Mouse (Mus musculus): ENCODE measurements at regions not wholly inside any gene's neighbourhood (a gene's known extent, or its start where the extent isn't known, plus 50 kb on each side); places are given as distances from the start of the nearest gene placed in this dataset.

- DNase-seq: no peak
These were observed 162.9 kb upstream of the Prok2 start for GRCm38 (mm10) chr6:99889055-99889454.

GRCm38 (mm10) chr6:99887904-99888303 is 161.7 kb upstream of the Prok2 start:
- DNase-seq: no peak

GRCm38 (mm10) chr6:99884755-99885154 is 158.6 kb upstream of the Prok2 start:
- DNase-seq: no peak

- no peak for DNase-seq
These were observed 157.9 kb upstream of the Prok2 start for GRCm38 (mm10) chr6:99884054-99884453.

- DNase-seq: no peak
These were observed 155.4 kb upstream of the Prok2 start for GRCm38 (mm10) chr6:99881606-99882005.

- DNase-seq: no peak
These were observed 148.7 kb upstream of the Prok2 start for GRCm38 (mm10) chr6:99874852-99875251.

- no peak for DNase-seq
These were observed 147.8 kb upstream of the Prok2 start for GRCm38 (mm10) chr6:99874029-99874428.

- DNase-seq: no peak
These were observed 139.9 kb upstream of the Prok2 start for GRCm38 (mm10) chr6:99866061-99866460.

GRCm38 (mm10) chr6:99864949-99865348 is 138.8 kb upstream of the Prok2 start:
- DNase-seq: no peak

- no peak for DNase-seq
These were observed 137.2 kb upstream of the Prok2 start for GRCm38 (mm10) chr6:99863418-99863817.

GRCm38 (mm10) chr6:99857411-99857810 is 131.2 kb upstream of the Prok2 start:
- DNase-seq: no peak

- no peak for DNase-seq
These were observed 127.5 kb upstream of the Prok2 start for GRCm38 (mm10) chr6:99853716-99854115.

GRCm38 (mm10) chr6:99850706-99851105 is 124.5 kb upstream of the Prok2 start:
- DNase-seq: no peak

GRCm38 (mm10) chr6:99845508-99845846 is 119.3 kb upstream of the Prok2 start:
- DNase-seq: no peak

GRCm38 (mm10) chr6:99844775-99845507 is 118.7 kb upstream of the Prok2 start:
- no peak for DNase-seq

- no peak for DNase-seq
These were observed 117.3 kb upstream of the Prok2 start for GRCm38 (mm10) chr6:99843507-99843906.

GRCm38 (mm10) chr6:99842723-99843122 is 116.5 kb upstream of the Prok2 start:
- no peak for DNase-seq

- DNase-seq: no peak
These were observed 114.6 kb upstream of the Prok2 start for GRCm38 (mm10) chr6:99840823-99841222.

- peak; percentile 26 for DNase-seq
These were observed 107.1 kb upstream of the Prok2 start for GRCm38 (mm10) chr6:99833323-99833722.

- no peak for DNase-seq
These were observed 101.4 kb upstream of the Prok2 start for GRCm38 (mm10) chr6:99827625-99828024.

- no peak for DNase-seq
These were observed 98.6 kb upstream of the Prok2 start for GRCm38 (mm10) chr6:99824808-99825207.

GRCm38 (mm10) chr6:99822471-99822870 is 96.3 kb upstream of the Prok2 start:
- DNase-seq: no peak

- DNase-seq: no peak
These were observed 93.2 kb upstream of the Prok2 start for GRCm38 (mm10) chr6:99819255-99819929.

- DNase-seq: no peak
These were observed 92.3 kb upstream of the Prok2 start for GRCm38 (mm10) chr6:99818486-99818885.

GRCm38 (mm10) chr6:99817245-99817644 is 91.1 kb upstream of the Prok2 start:
- DNase-seq: no peak
